Mouse (Mus musculus) C2C12 (cell line): ENCODE results near the gene Tomt.

Experiments
- CEBPB ChIP-seq: IDR thresholded peaks from one replicate; pipeline ENCODE4 v1.6.1; 2011; ENCODE audit warnings: low read depth, mild to moderate bottlenecking, control low read depth, moderate library complexity
- CTCF ChIP-seq: IDR thresholded peaks from one replicate; pipeline ENCODE4 v1.5.1; 2011; ENCODE audit not compliant: control insufficient read depth, insufficient read depth, insufficient read length
- MAX ChIP-seq: IDR thresholded peaks from one replicate; pipeline ENCODE4 v1.6.1; 2011; ENCODE audit warnings: mild to moderate bottlenecking, control low read depth
- MYOD1 ChIP-seq: IDR thresholded peaks from one replicate; pipeline ENCODE4 v1.6.1; 2011; ENCODE audit warnings: low read depth; ENCODE audit not compliant: control insufficient read depth, insufficient read length
- MYOG ChIP-seq: IDR thresholded peaks from one replicate; pipeline ENCODE4 v1.6.1; 2011; ENCODE audit not compliant: control insufficient read depth, insufficient read length; ENCODE audit errors: extremely low read depth
- USF1 ChIP-seq: IDR thresholded peaks from one replicate; pipeline ENCODE4 v1.6.1; 2011; ENCODE audit warnings: low read depth, mild to moderate bottlenecking, control low read depth, moderate library complexity

GRCm38 (mm10) chr7:101910138-101910537 lies 4.0 kb upstream of the Tomt start:
- TF ChIP-seq CTCF (no peak), MYOD1 (no peak), MYOG (no peak), USF1 (no peak), MAX (no peak), CEBPB (no peak)
